Mouse (Mus musculus) heart, embryonic 14.5 days (tissue): Measurements from ENCODE around the gene Pabpc1l. TPM values are rescaled to one million over a fixed set of nuclear protein-coding genes. Genes with fewer than 3 reads are reported as not detected.

ENCODE experiments used
- ATAC-seq: fragments of 200-750 bp; cut with Nextera tagmentation; 2 replicates; pipeline ENCODE4 v1.8.0; 2017; ENCODE audit warnings: low read depth, moderate TSS enrichment; ENCODE audit not compliant: insufficient number of reproducible peaks, insufficient read depth, low FRiP score
- H3K27ac ChIP-seq, 2 experiments: fragments of 200-500 bp in 1 of 2; fragments of 300-500 bp in 1 of 2; sonication (generic) in 1 of 2; replicated peaks in 1 of 2; 2 replicates each; pipeline ENCODE4 v1.5.1; 2012 to 2014; ENCODE audit warnings: low read depth in 2 of 2, low read length in 2 of 2, control low read depth in 1 of 2, mild to moderate bottlenecking in 1 of 2, mixed read lengths in 1 of 2; ENCODE audit not compliant: control insufficient read depth in 1 of 2, insufficient read depth in 1 of 2
- H3K27me3 ChIP-seq: fragments of 300-500 bp; sonication (generic); 2 replicates; pipeline ENCODE4 v1.6.1; 2014; ENCODE audit warnings: mild to moderate bottlenecking, low read length, control low read depth; ENCODE audit not compliant: control insufficient read depth, insufficient read depth
- H3K36me3 ChIP-seq: fragments of 300-500 bp; sonication (generic); 2 replicates; pipeline ENCODE4 v1.6.1; 2014; ENCODE audit warnings: mild to moderate bottlenecking, control low read depth, low read length, mixed read lengths; ENCODE audit not compliant: control insufficient read depth, insufficient read depth
- H3K4me1 ChIP-seq, 2 experiments: fragments of 200-500 bp in 1 of 2; fragments of 300-500 bp in 1 of 2; sonication (generic) in 1 of 2; 2 replicates each; pipeline ENCODE4 v1.6.1; 2012 to 2014; ENCODE audit warnings: low read length in 2 of 2, control low read depth in 1 of 2, mixed read lengths in 1 of 2; ENCODE audit not compliant: control insufficient read depth in 2 of 2, insufficient read depth in 2 of 2
- H3K4me2 ChIP-seq: fragments of 300-500 bp; sonication (generic); 2 replicates; pipeline ENCODE4 v1.6.1; 2014; ENCODE audit warnings: mild to moderate bottlenecking, low read length
- H3K4me3 ChIP-seq, 2 experiments: fragments of 200-500 bp in 1 of 2; fragments of 300-500 bp in 1 of 2; sonication (generic) in 1 of 2; 2 replicates each; pipeline ENCODE4 v1.5.1; 2012 to 2014; ENCODE audit warnings: low read length in 2 of 2, mild to moderate bottlenecking in 2 of 2, control low read depth in 1 of 2, low read depth in 1 of 2, moderate library complexity in 1 of 2; ENCODE audit not compliant: control insufficient read depth in 1 of 2, insufficient read depth in 1 of 2
- H3K9ac ChIP-seq: fragments of 300-500 bp; sonication (generic); 2 replicates; pipeline ENCODE4 v1.6.1; 2014; ENCODE audit warnings: mild to moderate bottlenecking, low read length
- H3K9me3 ChIP-seq: fragments of 300-500 bp; sonication (generic); 2 replicates; pipeline ENCODE4 v1.6.1; 2016; ENCODE audit warnings: low read length, control low read depth; ENCODE audit not compliant: control insufficient read depth
- WGBS: fragments of 180-500 bp; shearing (Covaris S2); extraction: QIAGEN DNeasy Blood & Tissue Kit; methylation state at CpG from one replicate; pipeline ENCODE4 v1.1.7; 2014; 5-methylcytosine and 5-hydroxymethylcytosine counted together
- polyA plus RNA-seq: library from polyadenylated mRNA; unstranded; fragments of >200 nt; fragmentation: Nextera tagmentation; extraction: Ambion mirVana; gene quantifications from 2 replicates; pipeline ENCODE4 v1.2.1, GENCODE M21; 2014

Pabpc1l gene
- polyA plus RNA-seq, 1 experiment from 2014 or later: 1.2 TPM

GRCm38 (mm10) chr2:163996899-163997298, 28.4 kb upstream of the Pabpc1l start:
- Histone ChIP-seq H3K36me3 (peaks cover 12% of the 10 kb centered on the region), H3K27me3 (no peaks in the 10 kb centered on the region), H3K4me3 (0 out of 4 replicates have a peak overlapping the region, but pooled peaks of 1 of the 2 experiments have one; percentile 68), H3K27ac (no peak overlapping the region), H3K4me1 (peaks cover 5 to 34% of the 10 kb centered on the region in 2 experiments; a peak in 3 of 4 replicates), H3K4me2 (peak overlapping the region; percentile 86), H3K9ac (peak overlapping the region; percentile 31; the same call in 1 of the 2 replicates), H3K9me3 (no peaks in the 10 kb centered on the region)
- 52% methylated on average over 5 of the region's 5 CpGs for WGBS
- ATAC-seq: no peak

DNA sequence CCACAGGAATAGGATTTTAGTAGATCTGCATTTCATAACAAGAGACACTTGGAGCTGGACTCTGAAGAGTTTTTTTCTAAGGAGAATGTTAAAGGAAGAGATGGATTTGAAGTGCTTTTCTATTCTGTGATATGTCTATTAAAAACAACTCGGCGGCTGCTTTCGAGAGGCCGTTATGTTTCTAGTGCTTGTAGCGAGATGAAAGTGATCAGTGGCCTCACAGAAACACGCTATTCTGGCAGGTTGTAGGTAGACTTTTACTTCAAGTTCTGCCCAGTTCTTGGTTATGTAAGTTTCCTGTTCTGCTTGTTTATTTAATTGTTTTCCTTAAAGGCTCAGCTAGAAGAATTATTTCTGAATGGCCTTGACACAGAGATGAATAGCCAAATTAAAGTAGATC, 26.3 kb upstream of the Pabpc1l start:
- WGBS: 64% methylated on average over 6 of the region's 6 CpGs
- no peak overlapping the region for H3K27ac ChIP-seq
- H3K4me3 ChIP-seq: no peak overlapping the region
- H3K4me2 ChIP-seq: no peak overlapping the region
- ATAC-seq: no peak
- H3K27me3 ChIP-seq: no peaks in the 10 kb centered on the region
- no peaks in the 10 kb centered on the region for H3K9me3 ChIP-seq
- H3K9ac ChIP-seq: no peak overlapping the region
- peaks cover 12% of the 10 kb centered on the region for H3K36me3 ChIP-seq
- H3K4me1 ChIP-seq: peaks cover 10 to 48% of the 10 kb centered on the region in 2 experiments; a peak in 3 of 4 replicates

DNA sequence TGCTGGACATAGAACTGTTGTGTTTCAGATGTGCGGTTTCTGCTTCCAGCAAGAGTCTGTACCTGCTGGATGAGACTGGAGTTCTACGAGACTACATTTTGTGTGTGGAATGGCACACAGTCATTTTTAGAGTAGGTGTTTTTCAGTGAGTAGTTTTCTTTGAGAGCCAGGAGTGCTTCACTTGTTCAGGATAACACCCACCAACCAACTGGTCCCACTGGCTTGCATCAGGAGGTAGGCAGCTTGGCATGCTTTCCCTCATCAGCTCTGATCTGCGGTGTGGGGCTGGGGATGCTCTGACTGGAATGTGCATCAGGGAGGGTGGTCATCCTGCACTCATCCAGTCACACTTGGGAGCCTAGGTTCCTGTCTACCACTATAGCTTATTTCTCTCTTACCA, 22.6 kb upstream of the Pabpc1l start:
- no peak for ATAC-seq
- H3K4me3 ChIP-seq: no peak overlapping the region
- H3K4me1 ChIP-seq: peaks cover 9 to 55% of the 10 kb centered on the region in 2 experiments
- peaks cover 7% of the 10 kb centered on the region for H3K36me3 ChIP-seq
- no peak overlapping the region for H3K9ac ChIP-seq
- H3K4me2 ChIP-seq: no peak overlapping the region
- 83% methylated on average over 3 of the region's 3 CpGs for WGBS
- no peak overlapping the region for H3K27ac ChIP-seq
- no peaks in the 10 kb centered on the region for H3K27me3 ChIP-seq
- no peaks in the 10 kb centered on the region for H3K9me3 ChIP-seq

DNA sequence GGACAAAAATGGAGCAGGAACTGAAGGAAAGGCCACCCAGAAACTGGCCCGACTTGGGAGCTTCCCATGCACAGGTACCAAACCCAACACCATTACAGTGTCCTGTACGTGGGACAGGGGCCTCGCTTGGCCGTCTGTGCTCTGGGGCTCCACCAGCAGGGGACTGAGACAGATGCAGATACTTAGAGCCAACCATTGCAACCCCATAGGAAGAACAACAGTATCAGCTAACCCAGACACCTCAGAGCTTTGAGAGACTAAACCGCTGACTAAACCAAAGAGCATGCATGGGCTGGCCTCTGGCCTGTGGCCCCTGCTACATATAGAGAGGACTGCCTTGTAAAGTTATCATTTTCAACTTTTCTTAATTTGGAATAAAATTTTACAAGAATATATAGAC, 20.7 kb upstream of the Pabpc1l start:
- no peak overlapping the region for H3K4me2 ChIP-seq
- H3K9ac ChIP-seq: no peak overlapping the region
- H3K9me3 ChIP-seq: no peaks in the 10 kb centered on the region
- no peak for ATAC-seq
- 73% methylated on average over 5 of the region's 5 CpGs for WGBS
- no peak overlapping the region for H3K4me3 ChIP-seq
- no peaks in the 10 kb centered on the region for H3K27me3 ChIP-seq
- peaks cover 9 to 52% of the 10 kb centered on the region in 2 experiments for H3K4me1 ChIP-seq
- no peaks in the 10 kb centered on the region; the same call in 1 of the 2 replicates for H3K36me3 ChIP-seq
- no peak overlapping the region for H3K27ac ChIP-seq

DNA sequence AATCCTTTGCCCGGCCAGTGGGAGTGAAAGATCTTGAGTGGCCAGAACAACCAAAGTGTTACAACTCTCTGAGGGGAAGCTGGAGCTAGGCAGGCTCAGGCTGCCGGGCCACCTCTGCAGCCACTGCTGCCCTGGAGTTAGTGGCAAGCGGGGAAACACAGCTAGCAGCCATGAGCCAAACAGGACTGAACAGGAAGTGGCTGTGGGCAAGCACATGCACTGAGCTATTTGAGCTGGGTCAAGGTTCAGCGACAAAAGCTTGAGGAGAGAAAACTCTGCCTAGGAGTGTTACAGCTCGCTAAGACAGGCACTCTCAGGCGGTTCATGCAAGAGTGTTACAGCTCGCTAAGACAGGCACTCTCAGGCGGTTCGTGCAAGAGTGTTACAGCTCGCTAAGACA, 18.3 kb upstream of the Pabpc1l start:
- no peak for ATAC-seq
- peaks cover 9 to 45% of the 10 kb centered on the region in 2 experiments for H3K4me1 ChIP-seq

GRCm38 (mm10) chr2:164007547-164007946, 17.7 kb upstream of the Pabpc1l start:
- H3K4me3 ChIP-seq: no peak overlapping the region
- H3K27ac ChIP-seq: no peak overlapping the region
- no peak overlapping the region for H3K4me2 ChIP-seq
- H3K36me3 ChIP-seq: peaks cover 14% of the 10 kb centered on the region
- H3K27me3 ChIP-seq: no peaks in the 10 kb centered on the region
- H3K4me1 ChIP-seq: peaks cover 9 to 39% of the 10 kb centered on the region in 2 experiments
- WGBS: 88% methylated on average over 8 of the region's 8 CpGs
- no peaks in the 10 kb centered on the region for H3K9me3 ChIP-seq
- no peak overlapping the region for H3K9ac ChIP-seq
- ATAC-seq: no peak

More for the DNA sequence above, 18.3 kb upstream of the Pabpc1l start:
- Histone ChIP-seq H3K36me3 (peaks cover 7% of the 10 kb centered on the region), H3K9ac (no peak overlapping the region), H3K27ac (0 out of 4 replicates have a peak overlapping the region, but pooled peaks of 1 of the 2 experiments have one; percentile 14), H3K4me2 (peak overlapping the region; percentile 24; the same call in 1 of the 2 replicates), H3K27me3 (no peaks in the 10 kb centered on the region), H3K9me3 (no peaks in the 10 kb centered on the region), H3K4me3 (no peak overlapping the region)
- WGBS: 63% methylated on average over 10 of the region's 10 CpGs

GRCm38 (mm10) chr2:164007987-164008545, 17.2 kb upstream of the Pabpc1l start:
- H3K9ac ChIP-seq: no peak overlapping the region
- ATAC-seq: no peak
- H3K4me1 ChIP-seq: peaks cover 6 to 35% of the 10 kb centered on the region in 2 experiments
- no peak overlapping the region for H3K27ac ChIP-seq
- H3K27me3 ChIP-seq: no peaks in the 10 kb centered on the region
- no peak overlapping the region for H3K4me3 ChIP-seq
- H3K4me2 ChIP-seq: no peak overlapping the region
- H3K9me3 ChIP-seq: no peaks in the 10 kb centered on the region
- 82% methylated on average over 2 of the region's 2 CpGs for WGBS
- H3K36me3 ChIP-seq: peaks cover 19% of the 10 kb centered on the region

GRCm38 (mm10) chr2:164009227-164009626, 16.0 kb upstream of the Pabpc1l start:
- 76% methylated on average over 6 of the region's 6 CpGs for WGBS
- H3K4me1 ChIP-seq: peaks cover 3 to 31% of the 10 kb centered on the region in 2 experiments
- no peak for ATAC-seq
- no peak overlapping the region for H3K4me2 ChIP-seq
- no peak overlapping the region for H3K27ac ChIP-seq
- no peak overlapping the region for H3K9ac ChIP-seq
- H3K4me3 ChIP-seq: no peak overlapping the region
- H3K36me3 ChIP-seq: peaks cover 30% of the 10 kb centered on the region
- no peaks in the 10 kb centered on the region for H3K27me3 ChIP-seq
- H3K9me3 ChIP-seq: no peaks in the 10 kb centered on the region
